Mouse (Mus musculus) 3T3-L1 (cell line): ENCODE results near the gene Slc25a43.

Experiments used
- DNase-seq: peaks from one replicate; pipeline ENCODE4 v3.0.0-alpha.2; 2015; ENCODE audit warnings: low read depth, low spot score

Gene Slc25a43

GRCm38 (mm10) chrX:36823932-36824711 lies 80.7 kb downstream of the Slc25a43 start:
- no peak for DNase-seq

- no peak for DNase-seq
Measured at GRCm38 (mm10) chrX:36825032-36825431, 81.6 kb downstream of the Slc25a43 start.
